Mouse (Mus musculus) CH12.LX (cell line): ENCODE results near the gene Gm45785. TPM values are rescaled to one million over a fixed set of nuclear protein-coding genes. Genes with fewer than 3 reads are reported as not detected.
A peak's percentile ranks its signal among the peaks of the same experiment; 100 is the strongest.

Experiments used
- DNase-seq: peaks from one replicate; pipeline ENCODE4 v3.0.0-alpha.2; 2013; ENCODE audit errors: extremely low read depth
- H3K27ac ChIP-seq: 2 replicates; pipeline ENCODE4 v1.5.1; 2012; ENCODE audit warnings: low read depth, mild to moderate bottlenecking, control low read depth, moderate library complexity; ENCODE audit not compliant: insufficient read depth
- H3K27me3 ChIP-seq: replicated peaks from 2 replicates; pipeline ENCODE3; 2012; ENCODE audit warnings: inconsistent platforms
- H3K36me3 ChIP-seq, 2 experiments: replicated peaks in 1 of 2; 2 replicates each; pipeline versions ENCODE3 to v1.6.1; 2012; ENCODE audit warnings: inconsistent platforms in 1 of 2, low read length in 1 of 2, mild to moderate bottlenecking in 1 of 2, mixed read lengths in 1 of 2, moderate library complexity in 1 of 2; ENCODE audit not compliant: control insufficient read depth in 1 of 2, insufficient read depth in 1 of 2
- H3K4me1 ChIP-seq, 2 experiments: 2 replicates each; pipeline ENCODE4 v1.6.1; 2012; ENCODE audit warnings: inconsistent platforms in 1 of 2, moderate library complexity in 1 of 2; ENCODE audit not compliant: insufficient read depth in 2 of 2, control insufficient read depth in 1 of 2
- H3K4me2 ChIP-seq: 2 replicates; pipeline ENCODE4 v1.6.1; 2012; ENCODE audit warnings: low read depth, mild to moderate bottlenecking, control low read depth; ENCODE audit not compliant: poor library complexity, insufficient read depth, severe bottlenecking
- H3K4me3 ChIP-seq, 3 experiments: fragments of 150-350 bp in 1 of 3; sonication (generic) in 1 of 3; replicated peaks in 1 of 3; 2 replicates each; pipeline versions ENCODE3 to v1.5.1; 2011 to 2012; ENCODE audit warnings: low read depth in 2 of 3, low read length in 2 of 3, mild to moderate bottlenecking in 2 of 3, moderate library complexity in 2 of 3, control low read depth in 1 of 3, improper control_type of control experiment in 1 of 3, inconsistent platforms in 1 of 3, mixed read lengths in 1 of 3; ENCODE audit not compliant: poor library complexity in 1 of 3
- H3K79me2 ChIP-seq: replicated peaks from 2 replicates; pipeline ENCODE4 v1.6.1; 2012; ENCODE audit warnings: mild to moderate bottlenecking, moderate library complexity; ENCODE audit not compliant: control insufficient read depth, poor library complexity, insufficient read depth, severe bottlenecking; ENCODE audit errors: extremely low read depth
- H3K9ac ChIP-seq: 2 replicates; pipeline ENCODE4 v1.6.1; 2012; ENCODE audit warnings: low read depth, mild to moderate bottlenecking, control low read depth, moderate library complexity; ENCODE audit not compliant: insufficient read depth
- H3K9me3 ChIP-seq: replicated peaks from 2 replicates; pipeline ENCODE3; 2012; ENCODE audit warnings: low read length, inconsistent platforms, mixed read lengths
- BHLHE40 ChIP-seq: IDR thresholded peaks from 2 replicates; pipeline ENCODE4 v1.6.1; 2011; ENCODE audit warnings: mild to moderate bottlenecking, low read depth, low read length, improper control_type of control experiment
- CHD1 ChIP-seq: IDR thresholded peaks from 2 replicates; pipeline ENCODE4 v1.6.1; 2012; ENCODE audit warnings: low read depth, low read length, improper control_type of control experiment, inconsistent platforms
- CHD2 ChIP-seq: IDR thresholded peaks from 2 replicates; pipeline ENCODE4 v1.6.1; 2011; ENCODE audit warnings: low read length, improper control_type of control experiment
- CTCF ChIP-seq, 2 experiments: IDR thresholded peaks in 1 of 2; conservative IDR thresholded peaks in 1 of 2; 2 replicates each; pipeline ENCODE4 v1.5.1; 2011 to 2012; ENCODE audit warnings: low read depth in 2 of 2, low read length in 2 of 2, improper control_type of control experiment in 1 of 2, inconsistent platforms in 1 of 2, mild to moderate bottlenecking in 1 of 2, moderate library complexity in 1 of 2
- E2F4 ChIP-seq: IDR thresholded peaks from 2 replicates; pipeline ENCODE4 v1.6.1; 2011; ENCODE audit warnings: low read depth, low read length, improper control_type of control experiment; ENCODE audit not compliant: insufficient replicate concordance
- ELF1 ChIP-seq: IDR thresholded peaks from 2 replicates; pipeline ENCODE4 v1.6.1; 2014; ENCODE audit warnings: low read depth, mild to moderate bottlenecking, inconsistent platforms, low read length, improper control_type of control experiment
- EP300 ChIP-seq: IDR thresholded peaks from 2 replicates; pipeline ENCODE4 v1.6.1; 2011; ENCODE audit warnings: low read length, improper control_type of control experiment
- ETS1 ChIP-seq: conservative IDR thresholded peaks from 2 replicates; pipeline ENCODE4 v1.6.1; 2012; ENCODE audit warnings: low read depth, mild to moderate bottlenecking, inconsistent platforms, low read length, improper control_type of control experiment, moderate library complexity
- GABPA ChIP-seq: IDR thresholded peaks from 2 replicates; pipeline ENCODE4 v1.6.1; 2012; ENCODE audit warnings: low read depth, low read length, improper control_type of control experiment, inconsistent platforms; ENCODE audit not compliant: insufficient replicate concordance
- HCFC1 ChIP-seq: IDR thresholded peaks from 2 replicates; pipeline ENCODE4 v1.6.1; 2012; ENCODE audit warnings: low read depth, mild to moderate bottlenecking, inconsistent platforms, low read length, improper control_type of control experiment
- IRF4 ChIP-seq: IDR thresholded peaks from 2 replicates; pipeline ENCODE4 v1.6.1; 2014; ENCODE audit warnings: low read depth, mild to moderate bottlenecking, inconsistent platforms, low read length, improper control_type of control experiment
- JUN ChIP-seq: IDR thresholded peaks from 2 replicates; pipeline ENCODE4 v1.6.1; 2011; ENCODE audit warnings: low read depth, mild to moderate bottlenecking, low read length, improper control_type of control experiment, moderate library complexity; ENCODE audit not compliant: insufficient read depth
- JUND ChIP-seq: conservative IDR thresholded peaks from 2 replicates; pipeline ENCODE4 v1.6.1; 2011; ENCODE audit warnings: low read depth, low read length, improper control_type of control experiment
- KAT2A ChIP-seq: IDR thresholded peaks from 2 replicates; pipeline ENCODE4 v1.6.1; 2012; ENCODE audit warnings: low read length, improper control_type of control experiment, inconsistent platforms; ENCODE audit not compliant: insufficient replicate concordance
- MAFK ChIP-seq: IDR thresholded peaks from 2 replicates; pipeline ENCODE4 v1.6.1; 2011; ENCODE audit warnings: low read length, improper control_type of control experiment; ENCODE audit not compliant: insufficient replicate concordance
- MAX ChIP-seq: IDR thresholded peaks from 2 replicates; pipeline ENCODE4 v1.6.1; 2011; ENCODE audit warnings: low read length, improper control_type of control experiment
- MAZ ChIP-seq: IDR thresholded peaks from 2 replicates; pipeline ENCODE4 v1.6.1; 2012; ENCODE audit warnings: low read depth, mild to moderate bottlenecking, inconsistent platforms, low read length, improper control_type of control experiment, moderate library complexity
- MEF2A ChIP-seq: IDR thresholded peaks from 2 replicates; pipeline ENCODE4 v1.6.1; 2014; ENCODE audit warnings: low read depth, mild to moderate bottlenecking, inconsistent platforms, low read length, improper control_type of control experiment, borderline replicate concordance
- MXI1 ChIP-seq: IDR thresholded peaks from 2 replicates; pipeline ENCODE4 v1.6.1; 2011; ENCODE audit warnings: mild to moderate bottlenecking, low read depth, low read length, improper control_type of control experiment
- MYC ChIP-seq: IDR thresholded peaks from 2 replicates; pipeline ENCODE4 v1.6.1; 2011; ENCODE audit warnings: low read depth, mild to moderate bottlenecking, improper control_type of control experiment, low read length
- NELFE ChIP-seq: IDR thresholded peaks from 2 replicates; pipeline ENCODE4 v1.6.1; 2011; ENCODE audit warnings: low read depth, low read length, improper control_type of control experiment
- NRF1 ChIP-seq: IDR thresholded peaks from 2 replicates; pipeline ENCODE4 v1.6.1; 2014; ENCODE audit warnings: low read depth, mild to moderate bottlenecking, inconsistent platforms, low read length, improper control_type of control experiment, moderate library complexity
- PAX5 ChIP-seq: IDR thresholded peaks from 2 replicates; pipeline ENCODE4 v1.6.1; 2012; ENCODE audit warnings: low read length, inconsistent platforms, mixed read lengths
- POLR2A ChIP-seq: IDR thresholded peaks from 2 replicates; pipeline ENCODE4 v1.6.1; 2011; ENCODE audit warnings: low read depth, mild to moderate bottlenecking, improper control_type of control experiment, low read length
- POLR2AphosphoS2 ChIP-seq: IDR thresholded peaks from 2 replicates; pipeline ENCODE4 v1.6.1; 2011; ENCODE audit warnings: low read depth, low read length, improper control_type of control experiment
- RAD21 ChIP-seq: IDR thresholded peaks from 2 replicates; pipeline ENCODE4 v1.6.1; 2011; ENCODE audit warnings: low read depth, mild to moderate bottlenecking, low read length, improper control_type of control experiment, moderate library complexity
- RCOR1 ChIP-seq: conservative IDR thresholded peaks from 2 replicates; pipeline ENCODE4 v1.6.1; 2012; ENCODE audit warnings: low read depth, mild to moderate bottlenecking, inconsistent platforms, low read length, improper control_type of control experiment
- SIN3A ChIP-seq: IDR thresholded peaks from 2 replicates; pipeline ENCODE4 v1.6.1; 2012; ENCODE audit warnings: low read length, improper control_type of control experiment, inconsistent platforms
- SMC3 ChIP-seq: IDR thresholded peaks from 2 replicates; pipeline ENCODE4 v1.6.1; 2011; ENCODE audit warnings: low read depth, low read length, improper control_type of control experiment
- TBP ChIP-seq: conservative IDR thresholded peaks from 2 replicates; pipeline ENCODE4 v1.6.1; 2011; ENCODE audit warnings: low read depth, low read length, improper control_type of control experiment
- TCF12 ChIP-seq: IDR thresholded peaks from 2 replicates; pipeline ENCODE4 v1.6.1; 2014; ENCODE audit warnings: low read depth, mild to moderate bottlenecking, inconsistent platforms, low read length, improper control_type of control experiment
- UBTF ChIP-seq: IDR thresholded peaks from 2 replicates; pipeline ENCODE4 v1.6.1; 2012; ENCODE audit warnings: low read depth, mild to moderate bottlenecking, inconsistent platforms, low read length, improper control_type of control experiment, moderate library complexity
- USF1 ChIP-seq: IDR thresholded peaks from 2 replicates; pipeline ENCODE4 v1.6.1; 2014; ENCODE audit warnings: low read depth, mild to moderate bottlenecking, inconsistent platforms, low read length, improper control_type of control experiment
- USF2 ChIP-seq: conservative IDR thresholded peaks from 2 replicates; pipeline ENCODE4 v1.6.1; 2011; ENCODE audit warnings: low read depth, low read length, improper control_type of control experiment
- ZC3H11A ChIP-seq: IDR thresholded peaks from 2 replicates; pipeline ENCODE4 v1.6.1; 2012; ENCODE audit warnings: low read depth, mild to moderate bottlenecking, inconsistent platforms, low read length, improper control_type of control experiment
- ZKSCAN1 ChIP-seq: IDR thresholded peaks from 2 replicates; pipeline ENCODE4 v1.6.1; 2012; ENCODE audit warnings: low read depth, inconsistent platforms, low read length, improper control_type of control experiment, borderline replicate concordance
- ZMIZ1 ChIP-seq: IDR thresholded peaks from 2 replicates; pipeline ENCODE4 v1.6.1; 2012; ENCODE audit warnings: low read depth, mild to moderate bottlenecking, inconsistent platforms, low read length, improper control_type of control experiment
- ZNF384 ChIP-seq: IDR thresholded peaks from 2 replicates; pipeline ENCODE4 v1.6.1; 2012; ENCODE audit warnings: low read depth, low read length, improper control_type of control experiment, inconsistent platforms
- dilution Hi-C: fragments of 300-500 bp; cut with MboI; formaldehyde crosslinking; loops from 2 replicates; pipeline ENCODE4 v1.14.3; 2020; ENCODE audit warnings: low sequenced_read_pairs; ENCODE audit not compliant: extremely low pct_unique_long_range_greater_than_20kb, extremely low pct_ligation_motif_present
- in situ Hi-C: fragments of 300-500 bp; cut with MboI; formaldehyde crosslinking; loops from 3 replicates; pipeline ENCODE4 v1.14.3; 2019; ENCODE audit warnings: low sequenced_read_pairs, low pct_ligation_motif_present, low pct_unique_long_range_greater_than_20kb, mixed read lengths
- polyA plus RNA-seq: library from polyadenylated mRNA; unstranded; fragments of >175 nt; gene quantifications from 2 replicates; pipeline ENCODE4 v1.2.1, GENCODE M21; 2012; ENCODE audit warnings: low read depth; ENCODE audit not compliant: insufficient read length
- total RNA-seq, 2 experiments: library from RNA; depleted of rRNA; stranded (reverse); fragments of 300-350 nt in 1 of 2; fragments of >200 nt in 1 of 2; gene quantifications; 2 replicates each; pipeline ENCODE4 v1.2.3; 2012 to 2014

Gene Gm45785
- total and polyA plus RNA-seq, 3 experiments, result not detected

DNA sequence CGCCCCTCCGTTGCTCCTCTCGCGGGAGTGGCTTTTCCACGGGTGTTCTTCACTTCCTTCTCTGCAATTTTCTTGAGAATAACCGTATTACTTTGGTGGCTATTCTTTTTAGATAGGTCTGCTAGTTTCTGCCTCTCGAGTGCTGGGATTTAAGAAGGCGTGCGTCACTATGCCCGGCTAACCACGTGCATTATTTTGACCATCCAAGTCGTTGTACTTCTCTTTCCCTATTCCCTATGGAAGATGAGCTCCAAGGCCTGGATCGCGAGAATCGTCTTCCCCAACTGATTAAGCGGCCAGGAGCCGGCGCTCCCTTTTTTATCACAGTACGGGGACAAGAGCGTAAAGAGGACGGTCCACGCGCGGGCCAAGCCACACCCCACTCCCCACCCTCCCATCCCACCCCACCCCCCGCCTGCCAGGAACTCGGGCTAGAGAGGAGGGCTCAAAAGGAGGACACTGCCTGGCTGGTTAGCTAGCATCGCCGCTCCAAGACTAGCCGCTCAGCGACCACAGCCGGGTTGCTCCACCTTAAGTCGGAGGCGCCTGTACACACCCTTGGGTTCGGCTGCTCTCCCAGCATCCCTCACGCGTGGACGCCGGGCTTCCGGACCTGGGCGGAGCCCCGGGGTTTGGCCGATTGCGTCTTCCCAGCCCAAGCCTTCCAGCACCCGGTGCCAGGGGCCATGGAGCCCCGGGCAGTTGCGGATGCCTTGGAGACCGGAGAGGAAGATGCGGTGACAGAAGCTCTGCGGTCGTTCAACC, 836 bp upstream of the Gm45785 start, which contains the start of gene Ric8a:
Gene Ric8a, plus strand, starts transcription at position 173 of the 765 bp plus-strand sequence.
- peaks cover 35% of the 10 kb centered on the region for H3K79me2 ChIP-seq
- peak within 1 kb of the TSS; percentile 84 to 98 (median 92) for H3K4me3 ChIP-seq
- peak; percentile 79 for TF ChIP-seq NELFE
- 0 out of 2 replicates have a peak, but pooled peaks have one; percentile 16 for TF ChIP-seq KAT2A
- no peak for TF ChIP-seq MAZ
- TF ChIP-seq TCF12, result peak; percentile 73
- peak; percentile 85 for TF ChIP-seq SIN3A
- TF ChIP-seq ZNF384, result no peak
- no peak for TF ChIP-seq NRF1
- TF ChIP-seq MAX, result peak; percentile 78
- no peak for TF ChIP-seq RCOR1
- TF ChIP-seq POLR2AphosphoS2, result no peak; the same call in 1 of the 2 replicates
- TF ChIP-seq ETS1, result no peak
- peak; percentile 91 for TF ChIP-seq POLR2A
- TF ChIP-seq RAD21, result no peak
- TF ChIP-seq JUND, result no peak
- peak; percentile 54; the same call in 1 of the 2 replicates for TF ChIP-seq TBP
- no peak for TF ChIP-seq USF1
- TF ChIP-seq MXI1, result peak; percentile 56; the same call in 1 of the 2 replicates
- no peak for TF ChIP-seq ZKSCAN1
- no peak for TF ChIP-seq CHD2
- TF ChIP-seq JUN, result no peak
- TF ChIP-seq GABPA, result no peak
- peak; percentile 69 for TF ChIP-seq HCFC1
- peak; percentile 27; the same call in 1 of the 2 replicates for TF ChIP-seq BHLHE40
- TF ChIP-seq UBTF, result no peak
- no peak for TF ChIP-seq CTCF (conservative IDR thresholded peaks at IDR 0.05 in 1 of 2, IDR thresholded peaks at IDR 0.05 in 1 of 2; ENCODE audit: low read depth in 2 of 2, low read length in 2 of 2)
- no peak for TF ChIP-seq SMC3
- TF ChIP-seq MEF2A, result peak; percentile 59; the same call in 1 of the 2 replicates
- no peak for TF ChIP-seq PAX5
- no peak for TF ChIP-seq ZC3H11A
- TF ChIP-seq ELF1, result peak; percentile 87
- TF ChIP-seq ZMIZ1, result peak; percentile 33; the same call in 1 of the 2 replicates
- no peak for TF ChIP-seq IRF4
- TF ChIP-seq MYC, result peak; percentile 45; the same call in 1 of the 2 replicates
- TF ChIP-seq MAFK, result no peak
- TF ChIP-seq E2F4, result no peak
- TF ChIP-seq USF2, result no peak
- no peak for TF ChIP-seq EP300
- TF ChIP-seq CHD1, result no peak
- H3K9me3 ChIP-seq, result no peaks in the 10 kb centered on the region
- dilution Hi-C loops, result no loop called here
- in situ Hi-C loops, result no loop called here
- DNase-seq, result peak; percentile 79
- peak within 1 kb of the TSS; percentile 81 for H3K4me2 ChIP-seq
- H3K36me3 ChIP-seq, result peaks cover 55 to 70% of the 10 kb centered on the region in 2 experiments
- H3K9ac ChIP-seq, result peak within 1 kb of the TSS; percentile 97
- H3K4me1 ChIP-seq, result peaks cover 22 to 35% of the 10 kb centered on the region in 2 experiments
- peak within 1 kb of the TSS; percentile 78 for H3K27ac ChIP-seq
- H3K27me3 ChIP-seq, result no peaks in the 10 kb centered on the region
